In genomic region chr19:58206496-58207044, GRCm38 (mm10) we compare ENCODE assay signal across 26 mouse cellular contexts.
DNase-seq lines count a peak whose midpoint lies in the region; ATAC-seq and TF ChIP-seq lines count a peak whose summit lies in the region.
"Had no signal": no experiment of that assay in that cellular context is flagged by ENCODE, and none has a peak within 500 bp of the region (broad histone marks: within the 10 kb centered on the region; RNA-seq: fewer than 3 reads in every experiment).

No protein-coding gene starts in this region.

- no peak for TF ChIP-seq CTCF in midbrain, postnatal 0 days (IDR thresholded peaks at IDR 0.05)

- H3K4me1 ChIP-seq in forebrain, embryonic 14.5 days (ENCODE audit: control insufficient read depth, insufficient read depth, low read length), result 0 out of 2 replicates have a peak, but pooled peaks cover 3% of the 10 kb centered on the region
- H3K4me1 ChIP-seq in forebrain, embryonic 12.5 days, result 0 out of 2 replicates have a peak, but pooled peaks cover 6% of the 10 kb centered on the region
- no peaks in the 10 kb centered on the region for H3K4me1 ChIP-seq in midbrain, postnatal 0 days (ENCODE audit: insufficient read depth, low read length)
- H3K4me1 ChIP-seq in midbrain, embryonic 16.5 days (ENCODE audit: control insufficient read depth, insufficient read depth, low read length), result peaks cover 11% of the 10 kb centered on the region; the same call in 1 of the 2 replicates
- no peaks in the 10 kb centered on the region for H3K4me1 ChIP-seq in kidney, embryonic 16.5 days (ENCODE audit: insufficient read depth, low read length)
- H3K4me1 ChIP-seq: heart, embryonic 15.5 days; limb, embryonic 15.5 days; megakaryocyte, embryonic 14.5 days had no signal

- no peak overlapping the region for H3K4me3 ChIP-seq in forebrain, embryonic 14.5 days (ENCODE audit: low read depth, low read length)
- H3K4me3 ChIP-seq in forebrain, embryonic 12.5 days (replicated peaks), result no peak overlapping the region
- no peak overlapping the region for H3K4me3 ChIP-seq in midbrain, postnatal 0 days (ENCODE audit: low read depth, low read length)
- no peak overlapping the region for H3K4me3 ChIP-seq in midbrain, embryonic 16.5 days (ENCODE audit: low read depth, low read length)
- H3K4me3 ChIP-seq in kidney, embryonic 16.5 days (ENCODE audit: low read length), result no peak overlapping the region
- H3K4me3 ChIP-seq: heart, embryonic 15.5 days; kidney, embryonic 15.5 days; limb, embryonic 15.5 days; megakaryocyte, embryonic 14.5 days; midbrain, embryonic 13.5 days; neural tube, embryonic 12.5 days had no signal

- WGBS in forebrain, embryonic 14.5 days, result 75% methylated on average over 10 of the region's 10 CpGs
- WGBS in forebrain, embryonic 12.5 days, result 78% methylated on average over 10 of the region's 10 CpGs
- 73% methylated on average over 10 of the region's 10 CpGs for WGBS in midbrain, postnatal 0 days
- 67% methylated on average over 10 of the region's 10 CpGs for WGBS in midbrain, embryonic 16.5 days
- WGBS in kidney, embryonic 16.5 days, result 59% methylated on average over 10 of the region's 10 CpGs

- no peaks in the 10 kb centered on the region for H3K36me3 ChIP-seq in forebrain, embryonic 14.5 days (ENCODE audit: control insufficient read depth, insufficient read depth, low read length)
- no peaks in the 10 kb centered on the region for H3K36me3 ChIP-seq in forebrain, embryonic 12.5 days (replicated peaks)
- no peaks in the 10 kb centered on the region for H3K36me3 ChIP-seq in midbrain, postnatal 0 days (ENCODE audit: insufficient read depth, low read length)
- H3K36me3 ChIP-seq in midbrain, embryonic 16.5 days (ENCODE audit: control insufficient read depth, insufficient read depth, low read length), result no peaks in the 10 kb centered on the region
- H3K36me3 ChIP-seq in kidney, embryonic 16.5 days (ENCODE audit: insufficient read depth, low read length), result no peaks in the 10 kb centered on the region
- H3K36me3 ChIP-seq: G1E; heart, embryonic 15.5 days; kidney, embryonic 15.5 days; limb, embryonic 15.5 days; midbrain, embryonic 13.5 days; neural tube, embryonic 12.5 days had no signal

- H3K27me3 ChIP-seq in forebrain, embryonic 14.5 days (replicated peaks; ENCODE audit: control insufficient read depth, insufficient read depth, low read length), result no peaks in the 10 kb centered on the region
- H3K27me3 ChIP-seq in forebrain, embryonic 12.5 days, result 0 out of 2 replicates have a peak, but pooled peaks cover 11% of the 10 kb centered on the region
- no peaks in the 10 kb centered on the region for H3K27me3 ChIP-seq in midbrain, postnatal 0 days (ENCODE audit: insufficient read depth, low read length)
- no peaks in the 10 kb centered on the region for H3K27me3 ChIP-seq in midbrain, embryonic 16.5 days (ENCODE audit: control insufficient read depth, insufficient read depth, low read depth, low read length)
- no peaks in the 10 kb centered on the region for H3K27me3 ChIP-seq in kidney, embryonic 16.5 days (ENCODE audit: insufficient read depth, low read length)
- H3K27me3 ChIP-seq: CH12.LX; kidney, embryonic 15.5 days; limb, embryonic 15.5 days; megakaryocyte, embryonic 14.5 days; midbrain, embryonic 13.5 days; neural tube, embryonic 12.5 days had no signal

- H3K9ac ChIP-seq in forebrain, embryonic 14.5 days (ENCODE audit: low read length), result no peak overlapping the region
- H3K9ac ChIP-seq in forebrain, embryonic 12.5 days, result no peak overlapping the region
- H3K9ac ChIP-seq in midbrain, postnatal 0 days (replicated peaks; ENCODE audit: low read length, poor library complexity, severe bottlenecking), result no peak overlapping the region
- no peak overlapping the region for H3K9ac ChIP-seq in midbrain, embryonic 16.5 days (ENCODE audit: low read depth, low read length)
- no peak overlapping the region for H3K9ac ChIP-seq in kidney, embryonic 16.5 days (replicated peaks; ENCODE audit: low read length)
- H3K9ac ChIP-seq: forebrain, postnatal 0 days; heart, embryonic 15.5 days; kidney, embryonic 15.5 days; limb, embryonic 15.5 days; liver, embryonic 14.5 days; lung, embryonic 14.5 days; midbrain, embryonic 13.5 days; neural tube, embryonic 12.5 days had no signal

- no peak for ATAC-seq in forebrain, embryonic 14.5 days
- no peak for ATAC-seq in forebrain, embryonic 12.5 days (ENCODE audit: low FRiP score)
- no peak for ATAC-seq in midbrain, postnatal 0 days (ENCODE audit: low FRiP score)
- ATAC-seq in midbrain, embryonic 16.5 days, result no peak
- ATAC-seq in kidney, embryonic 16.5 days (ENCODE audit: low FRiP score, low TSS enrichment), result no peak
- ATAC-seq: forebrain, postnatal 0 days; midbrain, embryonic 13.5 days; Patski had no signal

- H3K9me3 ChIP-seq in forebrain, embryonic 14.5 days (replicated peaks; ENCODE audit: control insufficient read depth, low read length), result no peaks in the 10 kb centered on the region
- no peaks in the 10 kb centered on the region for H3K9me3 ChIP-seq in forebrain, embryonic 12.5 days
- H3K9me3 ChIP-seq in midbrain, postnatal 0 days (ENCODE audit: low read length), result no peaks in the 10 kb centered on the region
- no peaks in the 10 kb centered on the region for H3K9me3 ChIP-seq in midbrain, embryonic 16.5 days (replicated peaks; ENCODE audit: control insufficient read depth, low read length, poor library complexity, severe bottlenecking)
- H3K9me3 ChIP-seq in kidney, embryonic 16.5 days (ENCODE audit: low read length), result no peaks in the 10 kb centered on the region
- H3K9me3 ChIP-seq: heart, embryonic 15.5 days; kidney, embryonic 15.5 days; limb, embryonic 15.5 days; megakaryocyte, embryonic 14.5 days; midbrain, embryonic 13.5 days; neural tube, embryonic 12.5 days had no signal

- peak; percentile 42 for DNase-seq in forebrain, embryonic 14.5 days (ENCODE audit: low spot score)
- peak; percentile 53 for DNase-seq in midbrain, postnatal 0 days (ENCODE audit: low spot score)
- peak; percentile 4 for DNase-seq in cerebellum, adult 8-10 months
- DNase-seq in cerebellum, postnatal 36 days, result peak; percentile 34 to 44
- no peak for DNase-seq in spleen, adult 12 weeks (ENCODE audit: low spot score)
- DNase-seq: adrenal gland, adult 2 months; forebrain, postnatal 0 days; gastrocnemius, postnatal 25 days; heart, postnatal 36 days; kidney, adult 11 months; layer of hippocampus, adult 9-11 months; lung, embryonic 14.5 days; lung, postnatal 36 days had no signal

- no peak overlapping the region for H3K4me2 ChIP-seq in forebrain, embryonic 14.5 days (ENCODE audit: low read length)
- H3K4me2 ChIP-seq in forebrain, embryonic 12.5 days, result no peak overlapping the region
- no peak overlapping the region for H3K4me2 ChIP-seq in midbrain, postnatal 0 days (ENCODE audit: low read depth, low read length, poor library complexity, severe bottlenecking)
- no peak overlapping the region for H3K4me2 ChIP-seq in midbrain, embryonic 16.5 days (ENCODE audit: low read length)
- H3K4me2 ChIP-seq in kidney, embryonic 16.5 days (replicated peaks; ENCODE audit: low read depth, low read length), result no peak overlapping the region
- H3K4me2 ChIP-seq: heart, embryonic 15.5 days; kidney, embryonic 15.5 days; limb, embryonic 15.5 days; lung, embryonic 14.5 days; midbrain, embryonic 13.5 days; neural tube, embryonic 12.5 days had no signal

- no peak overlapping the region for H3K27ac ChIP-seq in forebrain, embryonic 14.5 days (ENCODE audit: low read depth, low read length)
- no peak overlapping the region for H3K27ac ChIP-seq in forebrain, embryonic 12.5 days
- H3K27ac ChIP-seq in midbrain, postnatal 0 days (ENCODE audit: low read depth, low read length), result no peak overlapping the region
- H3K27ac ChIP-seq in midbrain, embryonic 16.5 days (ENCODE audit: low read length), result no peak overlapping the region
- H3K27ac ChIP-seq in kidney, embryonic 16.5 days (ENCODE audit: low read length), result no peak overlapping the region
- H3K27ac ChIP-seq: heart, embryonic 15.5 days; kidney, embryonic 15.5 days; limb, embryonic 15.5 days; liver, embryonic 14.5 days; midbrain, embryonic 13.5 days; neural tube, embryonic 12.5 days had no signal
